Mouse (Mus musculus): Measurements from ENCODE around the gene Rrp36. TPM values are rescaled to one million over a fixed set of nuclear protein-coding genes. Genes with fewer than 3 reads are reported as not detected.

The Rrp36 gene
- total and polyA plus RNA-seq, 2 experiments from 2014 or later, result 31.1 to 52.1 TPM

- Histone ChIP-seq H3K4me3 (ENCODE audit: low read depth, low read length) (no peak overlapping the region), H3K4me1 (ENCODE audit: insufficient read depth) (peaks cover 32% of the 10 kb centered on the region), H3K9me3 (ENCODE audit: low read length) (no peaks in the 10 kb centered on the region), H3K36me3 (ENCODE audit: insufficient read depth) (no peaks in the 10 kb centered on the region), H3K4me2 (ENCODE audit: low read depth) (no peak overlapping the region), H3K9ac (no peak overlapping the region), H3K27ac (ENCODE audit: low read depth, low read length) (no peak overlapping the region), H3K27me3 (ENCODE audit: insufficient read depth, low read length) (no peaks in the 10 kb centered on the region)
- TF ChIP-seq CTCF (IDR thresholded peaks at IDR 0.05; ENCODE audit: low read depth), result no peak
- 71% methylated on average over 12 of the region's 12 CpGs for WGBS
- DNase-seq, result no peak
- no peak for ATAC-seq
Measured at GRCm38 (mm10) chr17:46624598-46624997, 49.6 kb downstream of the Rrp36 start.

GRCm38 (mm10) chr17:46623819-46624557 lies 50.2 kb downstream of the Rrp36 start:
- H3K27me3 ChIP-seq (ENCODE audit: insufficient read depth, low read length), result no peaks in the 10 kb centered on the region
- H3K36me3 ChIP-seq (ENCODE audit: insufficient read depth), result no peaks in the 10 kb centered on the region
- ATAC-seq (no peak), DNase-seq (no peak)
- no peak overlapping the region for H3K27ac ChIP-seq (ENCODE audit: low read depth, low read length)
- H3K4me2 ChIP-seq (ENCODE audit: low read depth), result no peak overlapping the region
- no peak overlapping the region for H3K4me3 ChIP-seq (ENCODE audit: low read depth, low read length)
- no peaks in the 10 kb centered on the region for H3K9me3 ChIP-seq (ENCODE audit: low read length)
- peak; percentile 31; the same call in 1 of the 2 replicates for TF ChIP-seq CTCF (IDR thresholded peaks at IDR 0.05; ENCODE audit: low read depth)
- 18% methylated on average over 10 of the region's 10 CpGs for WGBS
- no peak overlapping the region for H3K9ac ChIP-seq
- H3K4me1 ChIP-seq (ENCODE audit: insufficient read depth), result peaks cover 38% of the 10 kb centered on the region

GRCm38 (mm10) chr17:46622269-46622668 lies 51.9 kb downstream of the Rrp36 start:
- ATAC-seq (no peak), DNase-seq (no peak)
- Histone ChIP-seq H3K27me3 (ENCODE audit: insufficient read depth, low read length) (no peaks in the 10 kb centered on the region), H3K27ac (ENCODE audit: low read depth, low read length) (no peak overlapping the region), H3K9ac (no peak overlapping the region), H3K4me1 (ENCODE audit: insufficient read depth) (peaks cover 43% of the 10 kb centered on the region), H3K4me3 (ENCODE audit: low read depth, low read length) (no peak overlapping the region), H3K36me3 (ENCODE audit: insufficient read depth) (no peaks in the 10 kb centered on the region), H3K9me3 (ENCODE audit: low read length) (no peaks in the 10 kb centered on the region), H3K4me2 (ENCODE audit: low read depth) (no peak overlapping the region)
- TF ChIP-seq CTCF (IDR thresholded peaks at IDR 0.05; ENCODE audit: low read depth), result no peak
- WGBS, result 84% methylated on average over 11 of the region's 11 CpGs

- H3K36me3 ChIP-seq (ENCODE audit: insufficient read depth), result no peaks in the 10 kb centered on the region
- peak; percentile 71 for DNase-seq
Measured at GRCm38 (mm10) chr17:46621324-46621723, 52.8 kb downstream of the Rrp36 start.

GRCm38 (mm10) chr17:46619683-46620357 lies 54.3 kb downstream of the Rrp36 start:
- H3K9me3 ChIP-seq (ENCODE audit: low read length), result no peaks in the 10 kb centered on the region
- peak overlapping the region; percentile 39 for H3K9ac ChIP-seq
- H3K4me3 ChIP-seq (ENCODE audit: low read depth, low read length), result no peak overlapping the region
- no peak for TF ChIP-seq CTCF (IDR thresholded peaks at IDR 0.05; ENCODE audit: low read depth)
- ATAC-seq, result no peak
- peak overlapping the region; percentile 16; the same call in 1 of the 2 replicates for H3K4me2 ChIP-seq (ENCODE audit: low read depth)
- no peak for DNase-seq
- no peaks in the 10 kb centered on the region for H3K27me3 ChIP-seq (ENCODE audit: insufficient read depth, low read length)
- 36% methylated on average over 16 of the region's 16 CpGs for WGBS
- peaks cover 43% of the 10 kb centered on the region for H3K4me1 ChIP-seq (ENCODE audit: insufficient read depth)
- no peaks in the 10 kb centered on the region for H3K36me3 ChIP-seq (ENCODE audit: insufficient read depth)
- peak overlapping the region; percentile 64; the same call in 1 of the 2 replicates for H3K27ac ChIP-seq (ENCODE audit: low read depth, low read length)

More at GRCm38 (mm10) chr17:46621324-46621723, 52.8 kb downstream of the Rrp36 start:
- Histone ChIP-seq H3K4me1 (ENCODE audit: insufficient read depth) (peaks cover 43% of the 10 kb centered on the region), H3K9ac (no peak overlapping the region; the same call in 1 of the 2 replicates), H3K27ac (ENCODE audit: low read depth, low read length) (peak overlapping the region; percentile 42), H3K27me3 (ENCODE audit: insufficient read depth, low read length) (no peaks in the 10 kb centered on the region), H3K4me2 (ENCODE audit: low read depth) (peak overlapping the region; percentile 7), H3K9me3 (ENCODE audit: low read length) (no peaks in the 10 kb centered on the region), H3K4me3 (ENCODE audit: low read depth, low read length) (no peak overlapping the region)
- no peak for TF ChIP-seq CTCF (IDR thresholded peaks at IDR 0.05; ENCODE audit: low read depth)
- ATAC-seq, result peak; percentile 39
- 43% methylated on average over 15 of the region's 15 CpGs for WGBS

GRCm38 (mm10) chr17:46618769-46619682 lies 55.1 kb downstream of the Rrp36 start:
- ATAC-seq (peak; percentile 23; the same call in 1 of the 2 replicates), DNase-seq (no peak)
- H3K27me3 ChIP-seq (ENCODE audit: insufficient read depth, low read length), result no peaks in the 10 kb centered on the region
- WGBS, result 12% methylated on average over 27 of the region's 27 CpGs
- peak overlapping the region; percentile 39 for H3K9ac ChIP-seq
- peak overlapping the region; percentile 16; the same call in 1 of the 2 replicates for H3K4me2 ChIP-seq (ENCODE audit: low read depth)
- H3K4me1 ChIP-seq (ENCODE audit: insufficient read depth), result peaks cover 36% of the 10 kb centered on the region
- H3K36me3 ChIP-seq (ENCODE audit: insufficient read depth), result no peaks in the 10 kb centered on the region
- peak overlapping the region; percentile 64; the same call in 1 of the 2 replicates for H3K27ac ChIP-seq (ENCODE audit: low read depth, low read length)
- H3K4me3 ChIP-seq (ENCODE audit: low read depth, low read length), result no peak overlapping the region
- H3K9me3 ChIP-seq (ENCODE audit: low read length), result no peaks in the 10 kb centered on the region
- TF ChIP-seq CTCF (IDR thresholded peaks at IDR 0.05; ENCODE audit: low read depth), result no peak
